Mouse (Mus musculus): ENCODE measurements at regions not wholly inside any gene's neighbourhood (a gene's known extent, or its start where the extent isn't known, plus 50 kb on each side); places are given as distances from the start of the nearest gene placed in this dataset.
"Not testable (repeated sequence)": the region's sequence is repeated elsewhere in the genome, so short reads cannot be mapped to it uniquely, and the experiment has no call there.

DNA sequence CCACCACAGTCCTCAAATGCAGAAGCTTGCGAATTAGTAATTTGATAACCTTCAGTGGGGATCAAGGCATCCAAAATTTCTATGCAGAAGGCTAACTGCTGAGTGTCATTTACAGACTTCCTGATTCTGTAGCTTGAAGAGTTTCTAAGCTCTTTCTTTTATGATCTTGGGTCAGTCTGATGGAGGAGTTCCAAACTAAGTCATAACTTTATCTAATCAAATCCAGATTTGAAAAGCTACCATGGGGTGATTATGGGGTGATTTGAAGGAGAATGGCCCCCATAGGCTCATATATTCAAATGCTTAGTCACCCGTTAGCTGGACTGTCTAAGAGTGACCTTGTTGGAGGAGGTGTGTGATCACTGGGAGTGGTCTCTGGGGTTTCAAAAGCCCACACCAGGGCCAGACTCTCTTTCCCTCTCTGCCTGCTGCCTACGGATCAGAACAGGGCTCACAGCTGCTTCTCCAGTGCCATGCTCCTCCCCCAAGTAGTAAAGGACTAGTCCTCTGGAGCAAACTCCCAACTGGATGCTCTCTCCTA is 152.0 kb upstream of the Supt20 start:
- DNase-seq (ENCODE audit: low read depth in 2 of 2, low spot score in 2 of 2), result no peak

DNA sequence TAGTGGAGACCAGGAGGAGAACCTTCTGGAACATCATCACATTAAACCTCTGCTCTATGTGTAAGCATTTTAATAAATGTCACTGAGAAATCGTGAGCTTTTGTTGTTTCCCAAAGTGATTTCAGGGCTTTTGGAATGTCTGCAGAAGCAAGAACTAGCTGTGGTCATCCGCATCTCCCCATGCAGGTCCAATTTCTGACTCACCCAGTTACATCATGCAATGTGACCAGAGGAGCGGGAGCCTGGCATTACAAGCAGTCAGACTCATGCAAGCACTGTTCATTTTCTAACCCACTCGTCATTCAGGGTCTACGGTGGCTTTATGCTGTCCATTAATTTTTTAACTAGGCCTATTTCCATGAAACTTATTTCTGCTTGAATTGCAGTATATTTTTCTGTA is 151.2 kb upstream of the Supt20 start:
- no peak for DNase-seq (ENCODE audit: low read depth in 2 of 2, low spot score in 2 of 2)

DNA sequence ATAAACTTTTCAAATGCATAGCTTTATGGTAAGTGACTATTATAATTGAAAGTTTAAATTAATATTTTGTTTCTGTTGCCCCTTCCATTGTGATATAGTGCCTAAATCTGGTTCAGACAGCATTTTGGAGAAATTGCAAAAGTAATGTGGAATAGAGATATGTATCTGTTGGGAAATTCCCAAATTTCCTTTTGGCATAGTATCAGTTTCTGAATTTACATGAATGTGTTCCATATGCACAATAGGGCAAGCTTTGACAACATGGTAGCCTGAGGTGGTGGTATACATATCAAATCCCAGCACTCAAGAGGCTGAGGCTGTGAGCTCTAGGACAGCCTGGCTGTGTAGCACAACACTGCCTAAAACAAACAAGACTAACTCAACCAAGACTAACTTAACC is 147.2 kb upstream of the Supt20 start:
- DNase-seq (ENCODE audit: low read depth in 2 of 2, low spot score in 2 of 2), result no peak

DNA sequence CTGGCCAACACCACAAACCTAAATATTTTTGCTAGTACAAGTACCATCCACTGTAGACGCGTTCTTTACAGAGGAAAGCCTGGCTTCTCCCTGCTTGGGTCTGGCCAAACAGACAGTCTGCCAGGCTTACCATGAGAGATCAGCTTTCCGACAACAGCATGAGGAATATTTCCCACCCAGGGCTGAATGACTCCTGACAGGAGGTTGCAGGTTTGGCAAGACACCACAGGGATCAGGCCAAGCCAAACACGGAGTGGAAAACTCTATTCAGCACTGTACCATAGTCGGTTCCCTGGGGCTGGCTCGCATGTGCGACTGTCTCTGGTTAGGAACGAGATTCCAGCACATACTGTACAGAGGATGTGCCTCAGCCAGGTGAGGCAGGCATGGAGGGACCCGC is 140.7 kb upstream of the Supt20 start:
- no peak for DNase-seq (ENCODE audit: low read depth in 2 of 2, low spot score in 2 of 2)

DNA sequence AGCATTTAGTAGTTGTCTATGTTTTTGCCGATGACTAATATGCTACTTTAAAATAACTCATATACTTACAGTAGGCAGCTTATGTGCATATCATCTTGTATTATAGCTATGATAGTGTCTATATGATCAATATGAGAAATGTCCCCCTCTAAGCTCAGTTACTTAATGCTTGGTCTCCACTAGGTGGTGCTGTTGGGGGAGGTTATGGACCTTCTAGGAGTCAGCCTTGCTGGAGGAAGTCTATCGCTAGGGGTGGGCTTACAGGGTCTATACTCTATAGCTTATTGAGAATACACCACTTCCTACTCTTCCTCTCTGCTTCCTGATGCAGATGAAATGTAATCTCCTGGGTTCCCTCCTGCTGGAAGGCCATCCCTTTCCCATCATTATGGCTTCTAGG is 136.7 kb upstream of the Supt20 start:
- no peak for DNase-seq (ENCODE audit: low read depth in 2 of 2, low spot score in 2 of 2)

DNA sequence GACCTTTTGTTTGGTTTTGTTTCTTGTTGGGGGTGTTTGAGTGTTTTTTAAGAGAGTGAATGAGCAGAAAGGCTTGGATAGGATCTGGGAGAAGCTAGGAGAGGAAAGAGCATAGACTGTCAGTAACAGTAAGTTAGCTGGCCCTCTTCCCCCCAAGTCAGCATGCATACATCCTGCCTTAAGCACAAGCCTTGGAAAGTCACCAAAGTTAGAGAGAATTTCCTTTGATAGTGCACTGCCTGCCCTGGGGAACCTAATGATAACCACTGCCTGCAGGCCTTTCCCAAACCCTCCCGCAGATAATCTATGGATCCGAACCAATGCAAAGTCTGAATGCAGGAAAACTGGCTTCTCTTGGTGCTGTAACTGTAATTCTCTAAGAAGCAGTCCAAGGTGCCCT is 133.6 kb upstream of the Supt20 start:
- no peak for DNase-seq (ENCODE audit: low read depth in 2 of 2, low spot score in 2 of 2)

DNA sequence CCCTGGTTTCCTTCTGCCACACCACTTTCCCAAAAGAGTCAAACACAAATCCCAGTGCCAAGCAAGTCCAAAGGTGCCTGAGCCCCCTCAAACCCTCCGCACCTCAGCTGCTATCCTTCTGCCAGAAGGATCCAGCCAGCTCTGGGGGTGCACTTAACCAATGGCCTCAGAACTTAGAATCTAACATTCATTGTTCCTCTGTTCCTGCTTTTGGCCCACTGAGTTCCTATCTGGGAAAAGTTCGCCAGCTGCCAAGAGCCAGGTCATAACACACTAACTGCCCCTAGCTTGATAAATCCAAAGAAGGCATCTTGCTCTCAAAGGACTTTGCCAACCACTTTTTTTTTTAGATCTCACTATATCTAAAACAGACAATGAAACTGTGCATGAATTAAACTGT is 133.1 kb upstream of the Supt20 start:
- no peak for DNase-seq (ENCODE audit: low read depth in 2 of 2, low spot score in 2 of 2)

DNA sequence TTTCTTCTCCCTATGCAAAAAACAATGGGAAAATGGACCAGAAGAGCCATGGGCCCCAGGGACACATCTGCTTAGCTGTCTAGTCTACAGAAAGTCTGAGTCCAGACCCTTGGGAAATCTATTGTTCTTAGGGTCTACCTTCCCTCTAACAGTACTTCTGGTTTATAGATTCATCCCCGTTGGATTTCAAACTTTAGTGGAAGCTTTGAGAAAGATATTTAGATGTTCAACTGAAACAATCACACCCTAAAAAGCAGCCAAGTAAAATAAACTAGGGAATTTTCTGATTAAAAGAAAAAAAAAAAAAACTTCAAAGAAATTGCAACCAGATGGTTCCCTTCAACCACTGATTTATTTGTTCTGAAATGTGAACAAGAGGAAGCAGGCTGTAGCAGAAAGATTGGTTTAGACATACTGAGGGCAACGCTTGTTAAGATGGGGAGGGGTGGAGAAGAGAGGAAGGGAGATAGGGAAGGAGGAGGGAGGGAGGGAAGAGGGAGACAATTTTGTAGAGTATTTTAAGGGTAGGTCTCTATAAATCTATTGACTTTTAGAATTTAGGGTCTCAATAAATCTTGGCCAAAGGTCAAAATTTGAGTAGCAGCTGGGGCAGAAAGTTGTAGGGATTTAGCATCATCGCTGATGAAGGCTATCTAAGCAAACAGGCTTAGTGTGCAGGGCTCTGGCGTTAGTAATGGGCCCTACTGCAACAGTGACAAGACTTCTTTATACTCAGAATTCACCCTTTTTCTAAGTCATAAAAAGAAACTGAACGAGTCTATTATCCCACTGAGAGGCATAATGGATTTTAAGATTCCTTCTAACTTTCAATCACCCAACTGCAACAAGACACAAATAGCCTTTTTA is 132.3 kb upstream of the Supt20 start:
- no peak for DNase-seq (ENCODE audit: low read depth in 2 of 2, low spot score in 2 of 2)

DNA sequence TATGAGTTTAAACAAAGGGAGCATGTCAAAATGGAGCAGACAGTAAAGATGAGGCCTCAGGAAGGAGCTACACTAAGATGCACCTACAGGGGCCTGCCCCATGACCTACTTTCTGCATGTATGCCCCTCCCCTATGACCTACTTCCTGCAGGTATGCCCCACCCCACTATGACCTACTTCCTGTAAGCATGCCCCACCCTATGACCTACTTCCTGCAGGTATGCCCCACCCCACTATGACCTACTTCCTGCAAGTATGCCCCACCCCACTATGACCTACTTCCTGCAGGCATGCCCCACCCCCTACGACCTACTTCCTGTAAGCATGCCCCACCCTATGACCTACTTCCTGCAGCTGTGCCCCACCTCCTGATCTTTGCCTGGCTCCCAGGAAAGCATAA is 125.3 kb upstream of the Supt20 start:
- DNase-seq (ENCODE audit: low read depth in 2 of 2, low spot score in 2 of 2), result no peak

DNA sequence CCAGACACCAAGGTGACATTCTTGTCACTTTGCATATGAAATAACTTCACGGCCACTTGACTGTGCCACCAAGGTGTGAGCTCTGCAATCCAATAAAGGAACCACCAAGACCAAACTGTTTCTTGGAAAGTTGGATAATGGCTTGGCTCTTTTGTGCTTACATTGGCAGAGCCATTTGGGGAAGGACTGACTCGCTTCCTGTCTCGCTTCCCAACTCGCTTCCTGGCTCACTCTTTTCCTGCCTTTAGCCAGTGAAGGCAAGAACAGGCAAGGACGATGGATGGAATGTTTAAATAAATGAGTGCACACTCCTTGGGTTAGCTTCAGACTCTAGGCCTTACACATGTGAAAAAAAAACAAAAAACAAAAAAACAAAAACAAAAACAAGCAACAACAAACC is 124.5 kb upstream of the Supt20 start:
- no peak for DNase-seq (ENCODE audit: low read depth in 2 of 2, low spot score in 2 of 2)

DNA sequence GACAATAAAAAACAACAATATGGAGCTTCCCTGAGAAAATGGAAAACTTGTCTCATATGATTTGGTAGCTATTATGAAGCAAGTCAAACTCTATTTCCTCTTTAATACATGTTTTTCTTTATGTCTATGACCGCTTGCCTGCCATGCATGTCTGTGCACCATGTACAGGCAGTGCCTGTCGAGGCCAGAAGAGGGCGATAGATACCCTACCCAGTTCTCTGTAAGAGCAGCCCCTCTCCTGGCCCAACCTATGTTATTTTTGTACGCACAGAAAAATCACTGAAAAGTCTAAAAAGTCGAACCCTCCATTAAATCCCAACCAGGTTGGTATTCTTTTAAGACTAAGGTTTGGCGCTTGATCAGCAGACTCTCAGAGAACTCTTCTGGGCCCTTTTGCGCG is 122.1 kb upstream of the Supt20 start:
- no peak for DNase-seq (ENCODE audit: low read depth in 2 of 2, low spot score in 2 of 2)

DNA sequence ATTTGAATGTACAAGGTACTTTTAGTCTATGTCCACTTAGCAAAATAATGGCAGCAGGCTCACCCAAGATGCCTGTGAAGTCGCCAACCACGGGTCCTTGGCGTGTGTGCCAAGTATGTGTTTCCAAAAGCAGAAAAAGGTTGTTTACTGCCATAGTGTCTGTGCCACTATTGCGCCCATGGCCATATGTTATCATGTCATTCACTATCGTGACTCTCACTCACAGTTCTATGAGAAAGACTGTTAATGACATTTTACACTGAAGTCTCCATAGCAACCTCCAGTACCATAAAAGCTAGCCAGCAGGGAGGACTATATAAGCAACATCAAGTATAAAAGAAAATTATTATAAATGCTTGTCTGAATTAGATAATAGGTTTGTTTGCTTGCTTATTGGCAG is 114.8 kb upstream of the Supt20 start:
- DNase-seq (ENCODE audit: low read depth in 2 of 2, low spot score in 2 of 2), result no peak

DNA sequence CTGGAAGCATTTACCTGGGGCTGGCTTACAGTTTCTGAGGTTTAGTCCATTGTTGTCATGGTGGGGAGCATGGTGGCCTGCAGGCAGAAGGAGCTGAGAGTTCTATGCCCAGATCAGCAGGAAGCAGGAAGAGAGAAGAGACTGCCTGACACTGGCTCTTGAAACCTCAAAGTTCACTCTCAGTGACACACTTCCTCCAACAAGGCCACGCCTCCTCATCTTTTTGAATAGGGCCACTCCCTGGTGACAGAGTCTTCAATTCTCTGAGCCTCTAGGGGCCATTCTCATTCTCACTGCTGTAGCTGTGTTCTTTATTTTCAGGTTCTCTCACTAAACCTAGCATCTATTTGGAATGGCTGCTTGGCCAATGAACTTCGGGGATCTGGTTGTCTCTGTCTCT is 113.2 kb upstream of the Supt20 start:
- no peak for DNase-seq (ENCODE audit: low read depth in 2 of 2, low spot score in 2 of 2)

DNA sequence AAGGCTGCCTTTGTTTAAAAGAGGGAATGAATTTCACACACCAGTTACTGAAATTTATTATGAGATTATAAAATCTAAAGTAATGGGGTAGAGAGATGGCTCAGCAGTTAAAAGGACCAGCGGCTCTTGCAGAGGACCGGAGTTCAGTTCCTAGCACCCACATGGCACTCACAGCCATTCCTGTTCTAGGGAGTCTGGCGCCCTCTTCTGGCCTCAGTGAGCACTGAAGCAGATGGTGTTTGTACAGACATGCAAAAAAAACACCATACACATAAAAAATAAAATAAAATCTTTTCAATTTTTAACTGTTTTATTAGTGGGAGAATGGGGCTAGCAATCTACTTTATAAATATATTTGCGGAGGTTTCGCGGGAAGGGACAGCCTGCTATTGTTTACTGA is 112.3 kb upstream of the Supt20 start:
- no peak for DNase-seq (ENCODE audit: low read depth in 2 of 2, low spot score in 2 of 2)

DNA sequence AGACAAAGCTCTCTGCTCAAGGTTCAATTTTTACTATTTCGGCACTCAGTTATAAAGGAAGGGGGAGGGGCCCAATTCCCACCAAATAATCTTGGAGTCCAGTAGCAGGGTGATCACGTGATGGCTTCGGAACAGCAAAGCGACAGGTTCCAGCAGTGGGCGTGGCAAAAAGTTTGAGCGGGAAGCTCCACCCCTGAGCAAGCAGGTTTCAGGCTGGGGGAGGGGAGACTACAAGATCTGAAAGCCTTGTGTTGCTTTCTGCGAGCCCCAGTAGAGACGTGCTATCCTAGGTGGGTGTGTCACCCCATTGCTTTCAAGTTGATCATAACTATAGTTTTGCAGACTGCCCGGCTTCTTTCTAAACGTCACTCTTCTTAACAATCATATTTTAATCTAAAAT is 106.8 kb upstream of the Supt20 start:
- DNase-seq (ENCODE audit: low read depth in 2 of 2, low spot score in 2 of 2), result not testable (repeated sequence)

DNA sequence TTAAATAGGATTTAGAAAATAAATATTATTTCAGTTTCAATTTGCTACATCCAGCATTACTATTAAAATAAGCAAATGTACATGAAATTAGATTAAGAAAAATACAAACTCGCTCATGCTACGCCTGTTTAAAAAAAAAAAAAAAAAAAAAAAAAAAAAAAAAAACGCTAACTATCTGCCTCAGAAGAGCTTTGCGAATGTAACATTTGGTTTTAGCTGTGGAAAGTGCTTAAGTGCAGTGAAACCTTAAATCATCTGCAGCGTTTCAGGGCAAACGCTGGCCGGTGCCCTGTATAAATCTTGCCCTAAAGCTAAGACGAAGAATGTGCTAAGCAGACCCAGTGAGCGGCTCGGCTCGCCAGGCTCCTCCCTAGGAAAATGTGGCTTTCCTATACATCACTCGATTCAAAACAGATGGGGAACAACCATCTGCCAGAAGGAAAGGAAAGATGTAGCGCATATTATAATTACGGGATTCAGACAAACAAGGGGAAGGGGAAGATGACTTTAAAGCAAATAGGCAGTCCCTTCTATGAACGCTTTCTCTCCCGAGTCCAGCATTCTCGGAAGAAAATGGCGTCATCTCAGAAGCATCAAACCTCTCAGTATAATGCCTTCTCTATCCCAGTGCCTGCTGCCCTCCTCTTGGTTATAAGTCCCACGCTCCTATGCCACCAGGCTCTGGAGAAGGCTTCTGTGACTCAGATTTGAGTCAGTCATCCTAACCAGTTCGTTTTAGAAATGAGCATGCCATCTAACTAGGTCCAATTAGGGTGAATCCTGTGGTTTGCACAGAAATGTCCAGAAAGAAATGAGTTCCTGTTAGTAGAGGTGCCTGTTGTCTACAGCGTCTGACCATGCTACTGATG is 105.2 kb upstream of the Supt20 start:
- DNase-seq (ENCODE audit: low read depth in 2 of 2, low spot score in 2 of 2), result no peak

DNA sequence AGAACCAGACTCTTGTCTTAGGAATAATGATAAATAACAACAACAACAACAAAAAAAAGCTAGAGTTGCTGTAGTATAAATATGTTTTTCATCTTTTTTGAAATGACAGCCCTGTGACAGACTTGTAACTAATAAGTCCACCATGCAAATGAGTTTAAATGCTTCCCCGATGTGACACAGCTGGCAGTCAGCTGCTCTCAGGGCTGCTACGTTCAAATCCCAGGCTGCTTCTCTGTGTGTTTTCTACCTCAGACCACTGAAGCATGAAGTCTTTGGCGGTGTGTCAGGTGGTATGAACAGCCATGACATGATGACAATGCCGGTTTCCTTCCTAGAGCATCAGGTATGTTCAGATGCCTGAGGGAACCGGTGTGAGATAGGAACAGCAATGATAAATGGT is 104.4 kb upstream of the Supt20 start:
- no peak for DNase-seq (ENCODE audit: low read depth in 2 of 2, low spot score in 2 of 2)

DNA sequence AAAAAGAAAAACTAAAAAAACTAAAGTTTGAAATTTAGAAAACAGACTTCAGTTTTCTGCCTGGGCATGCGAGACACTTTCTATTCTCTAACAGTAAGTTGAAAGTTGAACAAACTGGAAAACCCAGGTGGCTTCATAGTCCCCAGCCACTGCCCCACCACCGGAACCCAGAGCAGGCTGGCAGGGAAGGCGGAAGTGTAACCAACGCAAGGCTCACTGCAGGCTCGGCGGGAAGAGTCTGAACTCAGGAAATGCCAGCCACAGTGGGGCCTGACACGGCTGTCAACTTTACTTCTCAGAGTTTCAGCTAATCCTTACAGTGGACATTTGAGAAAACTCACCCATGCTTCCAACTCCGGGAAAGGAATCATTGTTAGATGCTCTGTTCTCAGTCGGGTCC is 102.6 kb upstream of the Supt20 start:
- DNase-seq (ENCODE audit: low read depth in 2 of 2, low spot score in 2 of 2), result peak; percentile 14

DNA sequence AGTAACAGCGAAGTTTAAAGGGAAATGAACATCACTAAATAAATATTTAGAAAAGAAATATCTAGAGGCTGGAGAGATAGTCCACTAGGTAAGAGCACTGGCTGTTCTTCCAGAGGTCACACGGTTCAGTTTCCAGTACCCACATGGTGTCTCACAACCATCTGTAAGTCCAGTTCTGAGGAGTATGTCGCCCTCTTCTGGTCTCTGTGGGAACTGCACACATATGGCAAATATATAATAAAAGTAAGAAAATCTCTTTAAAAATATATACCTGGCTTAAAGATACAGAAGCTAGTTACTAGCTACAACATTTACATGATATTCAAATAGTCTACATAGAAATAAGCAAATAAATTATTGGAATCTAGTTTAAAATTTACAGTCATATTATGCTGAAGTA is 101.4 kb upstream of the Supt20 start:
- no peak for DNase-seq (ENCODE audit: low read depth in 2 of 2, low spot score in 2 of 2)

DNA sequence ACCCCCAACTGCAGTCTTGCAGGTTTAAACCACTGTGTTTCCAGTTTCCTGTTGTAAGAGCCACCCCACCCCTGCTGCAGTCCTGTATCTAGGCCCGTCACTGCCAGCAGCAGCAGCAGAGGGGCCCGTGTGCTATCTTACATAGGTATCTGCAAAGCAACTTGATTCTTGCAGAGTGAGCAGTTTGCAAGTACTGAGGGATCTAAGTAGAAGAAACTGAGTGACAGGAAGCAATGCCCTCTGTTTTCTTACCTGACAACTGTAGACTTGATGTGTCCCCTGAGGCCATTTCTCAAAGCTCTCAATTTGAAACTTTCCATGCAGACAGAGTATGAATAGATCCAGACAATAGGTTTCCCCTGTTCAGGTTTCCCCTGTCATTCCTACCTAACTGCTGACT is 100.5 kb upstream of the Supt20 start:
- DNase-seq (ENCODE audit: low read depth in 2 of 2, low spot score in 2 of 2), result no peak

DNA sequence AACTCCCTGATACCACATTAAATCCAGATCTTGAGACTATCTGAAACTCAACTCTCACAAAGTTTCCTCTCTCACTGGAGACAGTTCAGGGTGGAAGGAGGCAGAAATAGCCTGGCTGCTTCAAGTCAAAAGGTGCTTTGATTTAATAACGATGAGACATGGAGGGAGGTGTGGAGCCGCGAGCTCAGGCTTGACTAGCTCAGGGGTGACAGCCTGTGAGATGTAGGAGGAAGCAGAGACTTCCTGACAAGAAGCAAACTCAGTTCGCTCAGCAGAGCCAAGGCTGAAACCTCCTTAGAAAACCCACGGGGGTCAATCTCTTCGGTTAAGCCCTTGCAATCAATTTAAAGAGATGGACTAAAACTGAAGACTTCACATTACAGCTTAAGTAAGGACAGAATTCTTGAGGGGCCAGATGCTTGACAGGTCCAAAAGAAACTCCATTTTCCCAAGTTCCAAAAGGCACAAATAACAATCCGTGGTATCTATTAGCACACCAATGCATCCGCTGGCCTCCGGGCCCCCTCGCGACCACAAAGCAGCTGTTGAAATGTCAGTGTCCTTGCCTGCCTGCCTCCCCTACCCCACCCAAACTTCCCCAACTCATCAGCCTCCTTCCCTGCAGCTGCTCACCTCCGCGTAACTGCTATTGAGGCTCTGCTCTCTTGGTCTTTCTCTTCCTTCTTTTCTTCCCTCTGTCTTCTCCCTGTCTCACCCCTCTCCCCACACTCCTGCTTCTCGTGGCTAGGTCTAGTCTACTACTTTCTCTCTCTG is 99.8 kb upstream of the Supt20 start:
- no peak for DNase-seq (ENCODE audit: low read depth in 2 of 2, low spot score in 2 of 2)

Measured in CD8-positive naive resting alpha-beta T cell, adult 2 months (primary cell).